Mouse (Mus musculus): ENCODE measurements around the gene Nr2f6. TPM values are rescaled to one million over a fixed set of nuclear protein-coding genes. Genes with fewer than 3 reads are reported as not detected.

Gene Nr2f6
- total RNA-seq (2023) = 8.2 and 8.6 TPM in 2 replicates

GRCm38 (mm10) chr8:71381421-71381970 is at the start of gene Nr2f6:
Nr2f6 (minus strand) TSS chr8:71381960.

GRCm38 (mm10) chr8:71405401-71406098 is 23.8 kb upstream of the Nr2f6 start, which contains the start of gene Ankle1:
Ankle1 (plus strand) TSS chr8:71406010.

GRCm38 (mm10) chr8:71396639-71397305 is 15.0 kb upstream of the Nr2f6 start, which contains the start of gene Babam1:
Babam1 (plus strand) TSS chr8:71396861.

GRCm38 (mm10) chr8:71395629-71396028 is 13.9 kb upstream of the Nr2f6 start, which contains the start of gene Ushbp1:
Ushbp1 (minus strand) TSS chr8:71395802.

GRCm38 (mm10) chr8:71371236-71371848 is 10.4 kb downstream of the Nr2f6 start, which contains the start of gene Ocel1:
Ocel1 (plus strand) TSS chr8:71371298.

GRCm38 (mm10) chr8:71366771-71367528 is 14.8 kb downstream of the Nr2f6 start, which contains the start of gene Use1:
Use1 (plus strand) TSS chr8:71366848.

Other genes with a start within 250 kb of the Nr2f6 start
- gene Myo9b, start 109.2 kb downstream of the Nr2f6 start, total RNA-seq (2023) = 142 and 167 TPM in 2 replicates
- 43.6 and 80.1 TPM in 2 replicates for gene Haus8, start 109.0 kb downstream of the Nr2f6 start, total RNA-seq (2023)
- gene Use1, start 15.1 kb downstream of the Nr2f6 start, total RNA-seq (2023) = 129 and 136 TPM in 2 replicates
- 19.2 and 21.5 TPM in 2 replicates for gene Ocel1, start 10.7 kb downstream of the Nr2f6 start, total RNA-seq (2023)
- gene Ushbp1, start 13.8 kb upstream of the Nr2f6 start, total RNA-seq (2023) = 0.16 TPM in 1 of 2 replicates, not detected in the other
- gene Babam1, start 14.9 kb upstream of the Nr2f6 start, total RNA-seq (2023) = 48.3 and 53.8 TPM in 2 replicates
- 11.3 and 13.8 TPM in 2 replicates for gene Ankle1, start 24.1 kb upstream of the Nr2f6 start, total RNA-seq (2023)
- 3.6 and 5.1 TPM in 2 replicates for gene Abhd8, start 81.7 kb upstream of the Nr2f6 start, total RNA-seq (2023)
- 17.4 and 18.6 TPM in 2 replicates for gene Mrpl34, start 83.0 kb upstream of the Nr2f6 start, total RNA-seq (2023)
- gene Dda1, start 87.2 kb upstream of the Nr2f6 start, total RNA-seq (2023) = 70.0 and 77.1 TPM in 2 replicates
- gene Ano8, start 104.0 kb upstream of the Nr2f6 start, total RNA-seq (2023) = 3.0 and 3.9 TPM in 2 replicates
- 7.4 and 8.6 TPM in 2 replicates for gene Gtpbp3, start 106.1 kb upstream of the Nr2f6 start, total RNA-seq (2023)
- gene Plvap, start 129.8 kb upstream of the Nr2f6 start, total RNA-seq (2023) = 0.47 TPM in 1 of 2 replicates, not detected in the other
- gene Ccdc194, start 143.8 kb upstream of the Nr2f6 start, total RNA-seq (2023) = not detected in 2 replicates
- gene Bst2, start 155.5 kb upstream of the Nr2f6 start, total RNA-seq (2023) = 10.9 and 16.2 TPM in 2 replicates
- gene Mvb12a, start 161.0 kb upstream of the Nr2f6 start, total RNA-seq (2023) = 27.6 and 31.6 TPM in 2 replicates
- gene Tmem221, start 176.9 kb upstream of the Nr2f6 start, total RNA-seq (2023) = 0.32 TPM in 1 of 2 replicates, not detected in the other
- gene Nxnl1, start 184.6 kb upstream of the Nr2f6 start, total RNA-seq (2023) = not detected in 2 replicates
- 0.92 and 1.0 TPM in 2 replicates for gene Slc27a1, start 186.9 kb upstream of the Nr2f6 start, total RNA-seq (2023)
- gene Pgls, start 210.2 kb upstream of the Nr2f6 start, total RNA-seq (2023) = 74.4 and 81.6 TPM in 2 replicates
- 5.7 and 14.9 TPM in 2 replicates for gene Fam129c, start 215.7 kb upstream of the Nr2f6 start, total RNA-seq (2023)
- gene Colgalt1, start 229.0 kb upstream of the Nr2f6 start, total RNA-seq (2023) = 41.4 and 44.9 TPM in 2 replicates

All from neutrophil, adult 65 days (primary cell).